Mouse (Mus musculus): Measurements from ENCODE around the gene Rpl3l.

DNA sequence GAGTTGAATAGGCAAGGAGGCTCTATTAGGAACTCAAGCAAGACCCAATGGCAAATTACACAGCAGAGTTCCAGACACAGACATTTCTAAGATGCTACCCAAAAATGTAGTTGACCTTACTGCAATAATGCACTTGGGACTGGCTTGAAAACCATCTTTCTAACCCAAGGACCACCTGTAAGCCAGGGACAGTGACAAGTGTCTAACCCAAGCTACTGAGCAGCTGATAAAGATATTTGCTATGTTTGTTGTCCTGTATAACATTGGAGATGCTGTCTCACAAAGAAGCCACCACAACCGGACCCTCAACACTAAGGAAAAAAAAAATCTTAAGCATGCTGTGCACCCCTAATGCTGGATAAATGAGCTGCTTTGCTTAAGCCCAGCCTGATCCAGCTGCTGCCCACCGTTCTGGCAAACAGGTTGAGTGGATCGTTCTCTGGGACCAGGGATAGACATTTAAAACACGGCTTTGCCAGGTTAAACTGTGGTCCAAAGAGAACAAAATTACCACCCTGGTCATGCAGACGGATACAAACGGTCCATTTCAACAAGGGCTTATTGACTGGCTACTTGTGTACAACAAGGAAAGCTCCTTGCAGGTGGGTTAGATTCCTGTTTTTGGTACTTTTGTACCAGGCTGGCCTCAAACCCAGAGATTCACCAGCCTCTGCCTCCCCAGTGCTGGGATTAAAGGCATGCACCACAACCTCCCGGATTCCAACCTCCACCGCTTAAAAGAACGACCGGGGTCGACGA is 4.3 kb upstream of the Rpl3l start:
- no peak for TF ChIP-seq GATA1 (IDR thresholded peaks at IDR 0.05; ENCODE audit: borderline replicate concordance, low read length)
- TF ChIP-seq FLI1 (IDR thresholded peaks at IDR 0.05; ENCODE audit: low read length) = no peak
